Mouse (Mus musculus): ENCODE measurements around the gene Hist1h4j. TPM values are rescaled to one million over a fixed set of nuclear protein-coding genes. Genes with fewer than 3 reads are reported as not detected.

Hist1h4j gene
- 0.58 TPM for polyA plus RNA-seq (2014; fragmentation: Illumina TruSeq; extraction: RNeasy Lipid Tissue Mini Kit (QIAGEN cat#74804); ENCODE audit: low read depth, low replicate concordance)

DNA sequence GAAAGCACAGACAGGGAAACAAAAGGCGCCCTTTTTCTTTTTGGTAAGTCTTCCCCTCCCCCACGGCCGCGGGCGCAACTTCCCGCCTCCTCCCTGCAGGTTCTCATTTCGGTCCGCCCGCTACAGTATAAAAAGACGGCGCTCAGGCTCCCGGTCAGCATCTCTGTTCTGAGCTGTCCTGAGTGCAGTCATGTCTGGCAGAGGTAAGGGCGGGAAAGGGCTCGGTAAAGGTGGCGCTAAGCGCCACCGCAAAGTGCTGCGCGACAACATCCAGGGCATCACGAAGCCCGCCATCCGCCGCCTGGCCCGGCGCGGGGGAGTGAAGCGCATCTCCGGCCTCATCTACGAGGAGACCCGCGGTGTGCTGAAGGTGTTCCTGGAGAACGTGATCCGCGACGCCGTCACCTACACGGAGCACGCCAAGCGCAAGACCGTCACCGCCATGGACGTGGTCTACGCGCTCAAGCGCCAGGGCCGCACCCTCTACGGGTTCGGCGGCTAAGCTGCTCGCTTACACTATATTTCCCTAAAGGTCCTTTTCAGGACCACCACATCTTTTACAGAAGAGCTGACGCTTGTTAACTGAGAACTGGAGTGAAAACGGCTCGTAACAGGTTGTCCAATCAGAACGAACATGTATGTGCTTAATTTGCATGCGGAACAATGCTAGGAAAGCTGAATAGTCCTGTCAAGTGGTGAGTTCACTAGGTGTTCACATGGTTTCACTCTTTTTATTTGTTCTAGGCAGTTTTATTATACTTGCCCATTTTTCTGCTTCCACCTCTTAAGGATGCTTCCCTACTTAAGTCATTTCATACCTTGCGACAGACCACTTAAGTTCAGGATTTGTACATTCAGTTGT, at the start of gene Hist1h4j:
Gene Hist1h4j, plus strand, starts transcription at position 159 of the 862 bp plus-strand sequence.

DNA sequence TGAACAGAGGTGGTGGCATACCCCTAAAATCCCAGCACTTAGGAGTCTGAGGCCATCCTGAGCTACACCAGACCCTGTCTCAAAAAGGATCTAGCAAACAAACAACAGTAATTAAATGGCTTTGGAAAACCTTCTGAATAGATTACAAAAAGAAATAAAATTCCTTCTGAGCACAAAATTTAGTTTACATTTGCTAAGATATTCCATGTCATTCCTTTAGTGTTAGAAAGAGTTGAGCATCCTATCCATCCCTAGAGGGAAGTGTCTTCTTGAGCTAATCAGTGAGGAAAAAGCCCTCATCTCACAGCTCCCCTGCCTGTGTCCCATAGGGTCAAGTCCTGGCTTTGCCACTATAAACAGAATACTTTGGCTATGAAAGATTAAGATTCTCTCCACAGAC, 37.1 kb upstream of the Hist1h4j start, which contains the start of gene Olfr1359:
Gene Olfr1359, plus strand, starts transcription at position 301 of the 400 bp plus-strand sequence.

DNA sequence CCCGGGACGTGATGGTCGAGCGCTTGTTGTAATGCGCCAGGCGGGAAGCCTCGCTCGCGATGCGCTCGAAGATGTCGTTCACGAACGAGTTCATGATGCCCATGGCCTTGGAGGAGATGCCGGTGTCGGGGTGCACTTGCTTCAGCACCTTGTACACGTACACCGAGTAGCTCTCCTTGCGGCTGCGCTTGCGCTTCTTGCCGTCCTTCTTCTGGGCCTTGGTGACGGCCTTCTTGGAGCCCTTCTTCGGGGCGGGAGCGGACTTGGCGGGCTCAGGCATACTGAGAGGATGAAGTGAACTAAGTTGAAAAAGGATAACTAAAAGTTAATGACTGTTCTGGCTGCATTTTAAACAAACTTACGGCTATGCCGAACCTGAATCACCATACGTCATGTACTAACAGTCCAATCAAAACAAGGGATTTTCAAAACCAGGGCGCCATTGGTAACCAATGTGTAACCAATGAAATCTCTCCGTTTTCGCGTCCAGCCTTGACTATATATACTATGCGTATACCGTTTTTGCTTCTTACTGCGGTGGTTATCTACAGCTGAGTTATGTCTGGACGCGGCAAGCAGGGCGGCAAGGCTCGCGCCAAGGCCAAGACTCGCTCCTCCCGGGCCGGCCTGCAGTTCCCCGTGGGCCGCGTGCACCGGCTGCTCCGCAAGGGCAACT, 18.9 kb upstream of the Hist1h4j start, which contains the start of the genes Hist1h2bl and Hist1h2ai:
Gene Hist1h2bl, minus strand, starts transcription at position 280 of the 676 bp plus-strand sequence.
Gene Hist1h2ai, plus strand, starts transcription at position 559 of the 676 bp plus-strand sequence.

DNA sequence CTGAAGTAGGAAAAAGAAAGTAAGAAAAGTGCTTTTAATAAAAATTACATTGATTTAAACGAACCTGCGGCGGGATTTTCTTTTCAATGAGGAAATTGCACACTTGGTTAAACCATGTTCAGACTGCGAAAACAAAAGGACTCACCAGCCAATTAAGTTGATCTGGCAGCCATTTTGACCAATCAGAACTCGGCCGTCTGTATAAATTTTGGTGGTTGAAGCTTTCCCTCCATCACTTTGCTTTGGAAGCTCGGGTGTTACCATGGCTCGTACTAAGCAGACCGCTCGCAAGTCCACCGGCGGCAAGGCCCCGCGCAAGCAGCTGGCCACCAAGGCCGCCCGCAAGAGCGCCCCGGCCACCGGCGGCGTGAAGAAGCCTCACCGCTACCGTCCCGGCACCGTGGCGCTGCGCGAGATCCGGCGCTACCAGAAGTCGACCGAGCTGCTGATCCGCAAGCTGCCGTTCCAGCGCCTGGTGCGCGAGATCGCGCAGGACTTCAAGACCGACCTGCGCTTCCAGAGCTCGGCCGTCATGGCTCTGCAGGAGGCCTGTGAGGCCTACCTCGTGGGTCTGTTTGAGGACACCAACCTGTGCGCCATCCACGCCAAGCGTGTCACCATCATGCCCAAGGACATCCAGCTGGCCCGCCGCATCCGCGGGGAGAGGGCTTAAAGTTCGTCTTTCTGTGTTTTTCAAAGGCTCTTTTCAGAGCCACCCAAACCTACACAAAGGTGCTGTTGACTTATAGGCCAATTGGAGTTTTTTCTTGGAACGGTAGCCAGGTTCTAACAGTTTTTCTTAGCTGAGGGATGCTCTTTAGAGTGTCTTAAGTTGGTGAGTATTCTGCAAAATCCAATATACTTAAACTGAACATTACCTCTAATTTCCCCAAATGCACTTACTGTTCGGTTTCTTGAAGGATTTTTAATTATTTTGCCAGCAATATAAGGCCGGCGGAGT, 17.2 kb upstream of the Hist1h4j start, which contains the start of gene Hist1h3h:
Gene Hist1h3h, plus strand, starts transcription at position 263 of the 961 bp plus-strand sequence.

DNA sequence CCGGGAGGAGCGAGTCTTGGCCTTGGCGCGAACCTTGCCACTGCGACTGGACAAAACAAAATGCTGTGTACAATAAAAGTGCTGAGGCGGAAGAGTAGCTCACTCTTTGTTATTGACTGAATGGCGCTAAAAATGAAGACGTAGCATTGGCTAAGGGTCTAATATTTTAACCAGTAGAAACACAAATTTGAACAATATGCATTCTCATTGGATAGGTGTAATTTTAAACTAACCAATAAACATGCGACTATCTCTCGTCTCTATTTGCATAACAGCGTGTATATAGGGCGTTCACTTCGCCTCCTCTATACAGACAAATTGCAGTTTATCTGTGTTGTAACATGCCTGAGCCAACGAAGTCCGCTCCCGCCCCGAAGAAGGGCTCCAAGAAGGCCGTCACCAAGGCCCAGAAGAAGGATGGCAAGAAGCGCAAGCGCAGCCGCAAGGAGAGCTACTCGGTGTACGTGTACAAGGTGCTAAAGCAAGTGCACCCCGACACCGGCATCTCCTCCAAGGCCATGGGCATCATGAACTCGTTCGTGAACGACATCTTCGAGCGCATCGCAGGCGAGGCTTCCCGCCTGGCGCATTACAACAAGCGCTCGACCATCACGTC, 13.0 kb upstream of the Hist1h4j start, which contains the start of gene Hist1h2bm:
Gene Hist1h2bm, plus strand, starts transcription at position 288 of the 616 bp plus-strand sequence.

DNA sequence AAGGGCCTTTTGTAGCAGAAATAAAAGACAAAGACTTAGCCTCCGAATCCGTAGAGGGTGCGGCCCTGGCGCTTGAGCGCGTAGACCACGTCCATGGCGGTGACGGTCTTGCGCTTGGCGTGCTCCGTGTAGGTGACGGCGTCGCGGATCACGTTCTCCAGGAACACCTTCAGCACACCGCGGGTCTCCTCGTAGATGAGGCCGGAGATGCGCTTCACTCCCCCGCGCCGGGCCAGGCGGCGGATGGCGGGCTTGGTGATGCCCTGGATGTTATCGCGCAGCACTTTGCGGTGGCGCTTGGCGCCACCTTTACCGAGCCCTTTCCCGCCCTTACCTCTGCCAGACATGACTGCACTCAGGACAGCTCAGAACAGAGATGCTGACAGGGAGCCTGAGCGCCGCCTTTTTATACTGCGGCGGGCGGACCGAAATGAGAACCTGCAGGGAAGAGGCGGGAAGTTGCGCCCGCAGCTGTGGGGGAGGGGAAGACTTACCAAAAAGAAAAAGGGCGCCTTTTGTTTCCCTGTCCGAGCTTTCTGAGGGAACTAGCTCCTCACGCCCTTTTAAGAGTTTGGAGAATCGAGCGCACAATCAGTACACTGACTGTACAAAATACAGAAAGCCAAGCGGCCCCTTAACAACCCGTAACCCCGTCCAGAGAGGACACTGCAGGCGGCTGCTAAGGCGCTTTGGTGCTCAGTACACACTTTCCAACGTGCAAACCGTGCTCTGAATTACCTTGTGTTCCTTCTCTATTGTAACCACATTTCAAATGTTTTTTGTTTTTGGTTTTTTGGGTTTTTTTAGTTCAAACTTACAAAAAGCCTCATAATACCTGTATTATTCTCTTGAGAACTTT, 15.5 kb downstream of the Hist1h4j start, which contains the start of gene Hist1h4k:
Gene Hist1h4k, minus strand, starts transcription at position 347 of the 859 bp plus-strand sequence.

DNA sequence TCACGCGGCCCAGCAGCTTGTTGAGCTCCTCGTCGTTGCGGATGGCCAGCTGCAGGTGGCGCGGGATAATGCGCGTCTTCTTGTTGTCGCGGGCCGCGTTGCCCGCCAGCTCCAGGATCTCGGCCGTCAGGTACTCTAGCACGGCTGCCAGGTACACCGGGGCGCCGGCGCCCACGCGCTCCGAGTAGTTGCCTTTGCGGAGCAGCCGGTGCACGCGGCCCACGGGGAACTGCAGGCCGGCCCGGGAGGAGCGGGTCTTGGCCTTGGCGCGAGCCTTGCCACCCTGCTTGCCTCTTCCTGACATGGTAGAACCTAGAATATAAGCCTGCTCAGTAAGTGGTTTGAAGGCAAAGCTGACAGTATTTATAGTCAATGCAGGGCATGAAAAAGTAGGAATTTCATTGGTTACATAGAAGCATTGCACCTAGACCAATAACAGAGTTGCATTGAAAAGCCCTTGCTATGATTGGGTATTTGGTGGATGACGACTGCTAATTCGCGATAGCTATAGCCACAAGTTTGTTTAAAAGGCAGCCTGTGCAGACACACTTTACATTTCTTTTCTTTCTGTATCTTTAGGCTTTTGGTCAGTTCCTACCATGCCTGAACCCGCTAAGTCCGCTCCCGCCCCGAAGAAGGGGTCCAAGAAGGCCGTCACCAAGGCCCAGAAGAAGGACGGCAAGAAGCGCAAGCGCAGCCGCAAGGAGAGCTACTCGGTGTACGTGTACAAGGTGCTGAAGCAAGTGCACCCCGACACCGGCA, 18.8 kb downstream of the Hist1h4j start, which contains the start of the genes Hist1h2ak and Hist1h2bn:
Gene Hist1h2ak, minus strand, starts transcription at position 304 of the 762 bp plus-strand sequence.
Gene Hist1h2bn, plus strand, starts transcription at position 600 of the 762 bp plus-strand sequence.

DNA sequence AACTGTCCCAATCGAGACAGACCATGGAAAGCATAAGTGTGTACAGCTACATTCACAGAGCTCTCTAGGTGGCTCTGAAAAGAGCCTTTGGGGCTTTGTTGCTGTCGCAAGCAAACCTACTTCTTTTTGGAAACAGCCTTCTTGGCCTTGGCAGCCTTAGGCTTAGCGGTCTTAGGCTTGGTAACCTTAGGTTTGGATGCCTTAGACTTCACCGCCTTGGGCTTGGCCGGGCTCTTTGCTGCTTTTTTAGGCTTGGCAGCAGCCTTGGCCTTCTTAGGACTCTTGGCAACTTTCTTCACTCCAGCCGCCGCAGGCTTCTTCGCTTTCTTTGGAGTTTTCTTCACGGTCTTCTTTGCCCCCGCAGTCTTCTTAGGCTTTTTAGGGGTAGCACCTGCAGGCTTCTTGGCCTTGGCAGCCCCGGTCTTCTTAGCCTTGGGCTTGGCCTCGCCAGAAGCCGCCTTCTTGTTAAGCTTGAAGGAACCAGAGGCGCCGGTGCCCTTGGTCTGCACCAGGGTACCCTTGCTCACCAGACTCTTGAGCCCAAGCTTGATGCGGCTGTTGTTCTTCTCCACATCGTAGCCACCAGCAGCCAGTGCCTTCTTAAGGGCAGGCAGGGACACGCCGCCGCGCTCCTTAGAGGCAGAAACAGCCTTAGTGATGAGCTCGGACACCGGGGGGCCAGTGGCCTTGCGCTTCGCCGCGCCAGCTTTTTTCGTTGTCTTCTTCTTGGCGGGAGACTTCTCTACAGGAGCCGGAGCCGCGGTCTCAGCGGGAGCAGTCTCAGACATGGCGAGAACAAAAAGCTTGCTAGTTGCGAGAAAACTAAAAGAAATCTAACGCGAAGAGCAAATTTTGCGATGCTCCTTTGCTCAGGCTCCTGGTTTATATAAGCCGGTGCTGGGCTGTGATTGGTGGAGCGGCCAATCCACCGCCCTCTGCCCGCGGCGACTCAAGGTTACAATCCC, 45.2 kb downstream of the Hist1h4j start, which contains the start of gene Hist1h1b:
Gene Hist1h1b, minus strand, starts transcription at position 859 of the 965 bp plus-strand sequence.

DNA sequence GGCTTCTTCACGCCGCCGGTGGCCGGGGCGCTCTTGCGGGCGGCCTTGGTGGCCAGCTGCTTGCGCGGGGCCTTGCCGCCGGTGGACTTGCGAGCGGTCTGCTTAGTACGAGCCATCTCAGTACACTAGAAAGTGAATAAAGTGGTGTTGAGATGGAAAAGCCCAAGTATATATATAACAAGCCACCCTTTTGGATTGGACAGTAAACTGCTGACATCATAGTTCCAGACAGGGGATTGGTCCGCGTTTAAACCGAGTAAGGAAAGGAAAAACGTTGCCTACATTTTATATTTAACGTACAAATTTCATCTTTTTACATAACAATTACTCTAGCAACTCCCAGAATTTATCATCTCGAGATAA, 48.4 kb downstream of the Hist1h4j start, which contains the start of gene Hist1h3i:
Gene Hist1h3i, minus strand, starts transcription at position 116 of the 363 bp plus-strand sequence.

Other genes starting within 250 kb of the Hist1h4j start
- gene AK157302, start 239.8 kb upstream of the Hist1h4j start, polyA plus RNA-seq (2014; fragmentation: Illumina TruSeq; extraction: RNeasy Lipid Tissue Mini Kit (QIAGEN cat#74804); ENCODE audit: low read depth, low replicate concordance) = 0.85 TPM
- not detected for gene Gm11273, start 233.6 kb upstream of the Hist1h4j start, polyA plus RNA-seq (2014; fragmentation: Illumina TruSeq; extraction: RNeasy Lipid Tissue Mini Kit (QIAGEN cat#74804); ENCODE audit: low read depth, low replicate concordance)
- gene Zkscan8, start 203.9 kb upstream of the Hist1h4j start, polyA plus RNA-seq (2014; fragmentation: Illumina TruSeq; extraction: RNeasy Lipid Tissue Mini Kit (QIAGEN cat#74804); ENCODE audit: low read depth, low replicate concordance) = 9.3 TPM
- gene Olfr1366, start 192.3 kb upstream of the Hist1h4j start, polyA plus RNA-seq (2014; fragmentation: Illumina TruSeq; extraction: RNeasy Lipid Tissue Mini Kit (QIAGEN cat#74804); ENCODE audit: low read depth, low replicate concordance) = not detected
- gene Olfr1535, start 175.2 kb upstream of the Hist1h4j start, polyA plus RNA-seq (2014; fragmentation: Illumina TruSeq; extraction: RNeasy Lipid Tissue Mini Kit (QIAGEN cat#74804); ENCODE audit: low read depth, low replicate concordance) = not detected
- gene Olfr1364, start 153.3 kb upstream of the Hist1h4j start, polyA plus RNA-seq (2014; fragmentation: Illumina TruSeq; extraction: RNeasy Lipid Tissue Mini Kit (QIAGEN cat#74804); ENCODE audit: low read depth, low replicate concordance) = not detected
- not detected for gene Olfr1362, start 121.0 kb upstream of the Hist1h4j start, polyA plus RNA-seq (2014; fragmentation: Illumina TruSeq; extraction: RNeasy Lipid Tissue Mini Kit (QIAGEN cat#74804); ENCODE audit: low read depth, low replicate concordance)
- gene Olfr11, start 92.5 kb upstream of the Hist1h4j start, polyA plus RNA-seq (2014; fragmentation: Illumina TruSeq; extraction: RNeasy Lipid Tissue Mini Kit (QIAGEN cat#74804); ENCODE audit: low read depth, low replicate concordance) = not detected
- not detected for gene Olfr1361, start 71.7 kb upstream of the Hist1h4j start, polyA plus RNA-seq (2014; fragmentation: Illumina TruSeq; extraction: RNeasy Lipid Tissue Mini Kit (QIAGEN cat#74804); ENCODE audit: low read depth, low replicate concordance)
- not detected for gene Olfr1360, start 57.7 kb upstream of the Hist1h4j start, polyA plus RNA-seq (2014; fragmentation: Illumina TruSeq; extraction: RNeasy Lipid Tissue Mini Kit (QIAGEN cat#74804); ENCODE audit: low read depth, low replicate concordance)
- gene Olfr1359, start 37.0 kb upstream of the Hist1h4j start, polyA plus RNA-seq (2014; fragmentation: Illumina TruSeq; extraction: RNeasy Lipid Tissue Mini Kit (QIAGEN cat#74804); ENCODE audit: low read depth, low replicate concordance) = not detected
- not detected for gene Hist1h2bl, start 18.9 kb upstream of the Hist1h4j start, polyA plus RNA-seq (2014; fragmentation: Illumina TruSeq; extraction: RNeasy Lipid Tissue Mini Kit (QIAGEN cat#74804); ENCODE audit: low read depth, low replicate concordance)
- not detected for gene Hist1h2ai, start 18.6 kb upstream of the Hist1h4j start, polyA plus RNA-seq (2014; fragmentation: Illumina TruSeq; extraction: RNeasy Lipid Tissue Mini Kit (QIAGEN cat#74804); ENCODE audit: low read depth, low replicate concordance)
- not detected for gene Hist1h3h, start 17.4 kb upstream of the Hist1h4j start, polyA plus RNA-seq (2014; fragmentation: Illumina TruSeq; extraction: RNeasy Lipid Tissue Mini Kit (QIAGEN cat#74804); ENCODE audit: low read depth, low replicate concordance)
- not detected for gene Hist1h2bm, start 13.0 kb upstream of the Hist1h4j start, polyA plus RNA-seq (2014; fragmentation: Illumina TruSeq; extraction: RNeasy Lipid Tissue Mini Kit (QIAGEN cat#74804); ENCODE audit: low read depth, low replicate concordance)
- not detected for gene Hist1h4k, start 15.4 kb downstream of the Hist1h4j start, polyA plus RNA-seq (2014; fragmentation: Illumina TruSeq; extraction: RNeasy Lipid Tissue Mini Kit (QIAGEN cat#74804); ENCODE audit: low read depth, low replicate concordance)
- not detected for gene Hist1h2ak, start 18.8 kb downstream of the Hist1h4j start, polyA plus RNA-seq (2014; fragmentation: Illumina TruSeq; extraction: RNeasy Lipid Tissue Mini Kit (QIAGEN cat#74804); ENCODE audit: low read depth, low replicate concordance)
- not detected for gene Hist1h2bn, start 19.1 kb downstream of the Hist1h4j start, polyA plus RNA-seq (2014; fragmentation: Illumina TruSeq; extraction: RNeasy Lipid Tissue Mini Kit (QIAGEN cat#74804); ENCODE audit: low read depth, low replicate concordance)
- not detected for gene Hist1h1b, start 45.6 kb downstream of the Hist1h4j start, polyA plus RNA-seq (2014; fragmentation: Illumina TruSeq; extraction: RNeasy Lipid Tissue Mini Kit (QIAGEN cat#74804); ENCODE audit: low read depth, low replicate concordance)
- gene Hist1h3i, start 48.3 kb downstream of the Hist1h4j start, polyA plus RNA-seq (2014; fragmentation: Illumina TruSeq; extraction: RNeasy Lipid Tissue Mini Kit (QIAGEN cat#74804); ENCODE audit: low read depth, low replicate concordance) = not detected
- gene Hist1h2an, start 52.2 kb downstream of the Hist1h4j start, polyA plus RNA-seq (2014; fragmentation: Illumina TruSeq; extraction: RNeasy Lipid Tissue Mini Kit (QIAGEN cat#74804); ENCODE audit: low read depth, low replicate concordance) = not detected
- not detected for gene Hist1h2bp, start 52.4 kb downstream of the Hist1h4j start, polyA plus RNA-seq (2014; fragmentation: Illumina TruSeq; extraction: RNeasy Lipid Tissue Mini Kit (QIAGEN cat#74804); ENCODE audit: low read depth, low replicate concordance)
- gene Hist1h2bq, start 75.1 kb downstream of the Hist1h4j start, polyA plus RNA-seq (2014; fragmentation: Illumina TruSeq; extraction: RNeasy Lipid Tissue Mini Kit (QIAGEN cat#74804); ENCODE audit: low read depth, low replicate concordance) = not detected
- gene Hist1h2ao, start 75.4 kb downstream of the Hist1h4j start, polyA plus RNA-seq (2014; fragmentation: Illumina TruSeq; extraction: RNeasy Lipid Tissue Mini Kit (QIAGEN cat#74804); ENCODE audit: low read depth, low replicate concordance) = not detected
- not detected for gene Hist1h4m, start 76.7 kb downstream of the Hist1h4j start, polyA plus RNA-seq (2014; fragmentation: Illumina TruSeq; extraction: RNeasy Lipid Tissue Mini Kit (QIAGEN cat#74804); ENCODE audit: low read depth, low replicate concordance)
- gene Hist1h4n, start 97.1 kb downstream of the Hist1h4j start, polyA plus RNA-seq (2014; fragmentation: Illumina TruSeq; extraction: RNeasy Lipid Tissue Mini Kit (QIAGEN cat#74804); ENCODE audit: low read depth, low replicate concordance) = not detected
- not detected for gene Hist1h2ap, start 98.4 kb downstream of the Hist1h4j start, polyA plus RNA-seq (2014; fragmentation: Illumina TruSeq; extraction: RNeasy Lipid Tissue Mini Kit (QIAGEN cat#74804); ENCODE audit: low read depth, low replicate concordance)
- gene Hist1h2br, start 98.7 kb downstream of the Hist1h4j start, polyA plus RNA-seq (2014; fragmentation: Illumina TruSeq; extraction: RNeasy Lipid Tissue Mini Kit (QIAGEN cat#74804); ENCODE audit: low read depth, low replicate concordance) = not detected
- gene Zfp184, start 210.0 kb downstream of the Hist1h4j start, polyA plus RNA-seq (2014; fragmentation: Illumina TruSeq; extraction: RNeasy Lipid Tissue Mini Kit (QIAGEN cat#74804); ENCODE audit: low read depth, low replicate concordance) = not detected
- not detected for gene Pom121l2, start 246.1 kb downstream of the Hist1h4j start, polyA plus RNA-seq (2014; fragmentation: Illumina TruSeq; extraction: RNeasy Lipid Tissue Mini Kit (QIAGEN cat#74804); ENCODE audit: low read depth, low replicate concordance)

All from liver, adult 10 weeks (tissue).